Mouse (Mus musculus): ENCODE measurements around the gene Olfr1390.
"Not testable (repeated sequence)": the region's sequence is repeated elsewhere in the genome, so short reads cannot be mapped to it uniquely, and the experiment has no call there.

Olfr1390 gene

DNA sequence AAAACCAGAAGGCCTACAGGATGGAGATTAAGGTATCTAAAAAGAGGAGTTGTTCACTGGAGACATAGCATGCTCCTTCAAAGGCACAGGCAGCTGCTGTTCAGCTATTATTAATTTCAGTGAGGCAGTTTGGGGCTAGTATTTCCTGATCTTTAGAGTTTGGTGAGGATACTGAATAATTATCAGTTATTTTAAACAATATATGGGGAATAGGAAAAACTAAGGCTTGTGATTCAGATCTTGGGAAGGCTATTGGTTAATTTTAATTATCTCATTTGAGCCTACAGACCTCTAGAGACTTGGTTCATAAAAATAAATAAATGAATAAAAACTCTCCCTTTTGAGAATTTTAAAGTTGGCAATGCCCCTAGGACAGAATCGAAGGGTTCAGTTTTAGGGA, at the start of gene Olfr1390:
Olfr1390 (plus strand) TSS at position 301 of the 400 bp plus-strand sequence.
- no peak for DNase-seq

GRCm38 (mm10) chr11:49287251-49287650, 47.7 kb upstream of the Olfr1390 start:
- no peak for DNase-seq

- DNase-seq = no peak
Measured at GRCm38 (mm10) chr11:49292777-49293176, 42.2 kb upstream of the Olfr1390 start.

- no peak for DNase-seq
Measured at GRCm38 (mm10) chr11:49304441-49304840, 30.5 kb upstream of the Olfr1390 start, which contains the start of gene Olfr10. TSS of gene Olfr10 (plus strand) at chr11:49304741.

- not testable (repeated sequence) for DNase-seq
Measured at GRCm38 (mm10) chr11:49308547-49308946, 26.4 kb upstream of the Olfr1390 start.

- DNase-seq = no peak
Measured at GRCm38 (mm10) chr11:49322442-49322841, 12.5 kb upstream of the Olfr1390 start, which contains the start of gene Olfr1391. TSS of gene Olfr1391 (plus strand) at chr11:49322742.

DNA sequence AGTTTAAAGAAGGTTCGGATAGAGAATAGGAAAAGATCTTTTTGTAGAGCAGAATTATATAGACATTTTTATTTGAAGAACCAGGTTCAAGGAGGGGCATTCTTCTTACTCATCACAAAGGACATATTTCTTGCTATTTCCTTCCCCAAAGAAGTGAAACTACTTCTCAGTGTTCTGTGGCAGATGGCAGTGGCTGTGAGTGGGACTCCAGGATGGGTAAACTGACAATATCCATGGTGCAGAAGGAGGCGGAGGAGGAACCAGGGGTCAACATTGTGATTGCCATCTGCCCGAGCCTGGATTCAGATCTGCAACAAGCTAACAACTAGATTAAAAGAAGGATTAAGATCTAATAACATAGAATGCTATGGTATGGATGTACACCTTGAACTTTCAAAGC, 8.3 kb upstream of the Olfr1390 start:
- DNase-seq = no peak

GRCm38 (mm10) chr11:49329686-49330085, 5.3 kb upstream of the Olfr1390 start:
- DNase-seq = no peak

- no peak for DNase-seq
Measured at GRCm38 (mm10) chr11:49337150-49337832, 2.3 kb downstream of the Olfr1390 start.

DNA sequence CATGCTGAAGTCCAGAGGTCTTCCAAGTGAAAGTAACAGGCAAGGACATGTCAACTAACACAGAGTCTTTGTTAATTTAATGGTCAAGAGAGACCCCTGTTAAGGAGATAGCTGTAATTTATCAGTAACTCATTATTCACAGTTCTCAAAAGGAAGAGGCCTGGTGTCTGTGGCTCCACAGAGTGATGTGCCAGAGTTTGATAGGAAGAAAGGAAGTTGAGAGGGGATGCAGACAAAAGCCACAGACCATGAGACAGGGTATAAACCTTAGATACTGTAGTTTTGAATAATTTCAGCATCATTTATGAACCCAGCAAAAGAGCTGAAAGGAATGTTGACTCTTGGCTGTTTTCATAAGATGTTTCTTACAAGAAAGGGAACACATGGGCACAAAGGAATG, 48.1 kb downstream of the Olfr1390 start:
- DNase-seq = no peak

DNA sequence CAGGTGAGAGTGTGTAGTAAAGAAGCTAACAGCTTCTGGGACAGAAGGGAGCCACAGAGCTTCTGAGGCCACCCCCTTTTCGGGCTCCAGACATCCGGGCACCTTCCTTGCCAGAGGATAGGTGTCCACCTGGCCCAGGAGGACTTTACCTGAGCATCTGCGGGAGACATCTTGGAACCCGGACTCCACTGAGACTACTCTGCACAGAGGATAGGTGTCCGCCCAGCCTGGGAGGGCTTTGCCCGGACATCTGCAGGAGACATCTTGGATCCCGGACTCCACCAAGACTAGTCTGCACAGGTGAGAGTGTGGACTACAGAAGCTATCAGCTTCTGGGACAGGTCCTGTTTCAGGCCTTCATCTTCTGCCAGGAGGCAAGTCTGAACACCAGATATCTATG, 51.1 kb downstream of the Olfr1390 start:
- not testable (repeated sequence) for DNase-seq

Measured in cerebellum, adult 11-12 months (tissue).